Mouse (Mus musculus): ENCODE data around the gene Gm10770. TPM values are rescaled to one million over a fixed set of nuclear protein-coding genes. Genes with fewer than 3 reads are reported as not detected.
A peak's percentile ranks its signal among the peaks of the same experiment; 100 is the strongest.
"Not testable (repeated sequence)": the region's sequence is repeated elsewhere in the genome, so short reads cannot be mapped to it uniquely, and the experiment has no call there.

Gene Gm10770
- not detected in 2 replicates for polyA plus RNA-seq (2012; rRNA removed)

GRCm38 (mm10) chr2:150179579-150179978, at the start of gene Gm10770:
Gene Gm10770, minus strand, starts transcription at chr2:150179679.
- H3K27ac ChIP-seq (ENCODE audit: insufficient read depth, low read length); H3K4me3 ChIP-seq (replicated peaks; ENCODE audit: insufficient read depth, low read depth, low read length); DNase-seq; H3K4me1 ChIP-seq (ENCODE audit: control insufficient read depth, insufficient read depth, low read length); H3K27me3 ChIP-seq (ENCODE audit: control insufficient read depth, insufficient read depth, low read length): not testable (repeated sequence)
- WGBS: 79% methylated on average over 4 of the region's 4 CpGs

DNA sequence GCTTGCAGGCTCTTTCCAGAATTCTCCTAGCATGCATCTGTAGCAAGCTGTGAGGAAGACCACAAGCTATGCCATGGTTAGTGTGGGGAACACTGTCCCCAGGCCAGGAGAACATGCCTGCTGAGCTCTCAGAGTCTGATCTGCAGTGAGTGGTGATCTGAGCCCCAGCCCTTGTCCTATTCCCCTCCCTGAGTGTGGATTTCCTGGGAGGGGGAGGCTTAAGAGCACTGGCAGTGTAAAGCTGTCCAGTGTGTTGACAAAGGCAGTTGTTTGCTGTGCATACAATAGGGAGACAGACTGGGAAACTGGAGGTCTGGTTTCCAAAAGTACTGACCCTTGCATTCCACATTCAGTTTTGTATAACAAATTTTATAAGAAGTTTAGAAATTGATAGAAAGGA, 43.8 kb upstream of the Gm10770 start:
- H3K4me3 ChIP-seq (replicated peaks; ENCODE audit: insufficient read depth, low read depth, low read length): not testable (repeated sequence)

DNA sequence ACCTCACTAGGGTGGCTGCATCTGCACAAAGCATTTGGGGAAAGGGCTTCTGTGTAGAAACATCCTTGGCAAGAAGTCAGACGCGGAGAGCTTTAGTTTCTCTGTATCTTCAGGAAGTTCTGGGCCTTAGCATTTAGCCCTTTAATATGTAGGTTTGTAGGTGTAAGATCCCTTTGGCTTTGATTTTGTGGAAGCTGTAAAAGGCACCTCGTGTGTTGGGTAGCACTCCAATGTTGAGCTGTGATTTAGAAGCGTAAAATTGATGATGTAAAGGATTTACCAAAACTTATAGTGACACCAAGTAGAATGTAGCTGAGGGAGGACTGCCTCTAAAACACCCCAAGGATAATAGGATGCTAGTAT, 38.9 kb upstream of the Gm10770 start:
- WGBS: 21% methylated on average over 4 of the region's 4 CpGs

More for the DNA sequence above, 43.8 kb upstream of the Gm10770 start:
- H3K4me1 ChIP-seq (ENCODE audit: control insufficient read depth, insufficient read depth, low read length); DNase-seq; H3K27me3 ChIP-seq (ENCODE audit: control insufficient read depth, insufficient read depth, low read length); H3K27ac ChIP-seq (ENCODE audit: insufficient read depth, low read length): not testable (repeated sequence)

DNA sequence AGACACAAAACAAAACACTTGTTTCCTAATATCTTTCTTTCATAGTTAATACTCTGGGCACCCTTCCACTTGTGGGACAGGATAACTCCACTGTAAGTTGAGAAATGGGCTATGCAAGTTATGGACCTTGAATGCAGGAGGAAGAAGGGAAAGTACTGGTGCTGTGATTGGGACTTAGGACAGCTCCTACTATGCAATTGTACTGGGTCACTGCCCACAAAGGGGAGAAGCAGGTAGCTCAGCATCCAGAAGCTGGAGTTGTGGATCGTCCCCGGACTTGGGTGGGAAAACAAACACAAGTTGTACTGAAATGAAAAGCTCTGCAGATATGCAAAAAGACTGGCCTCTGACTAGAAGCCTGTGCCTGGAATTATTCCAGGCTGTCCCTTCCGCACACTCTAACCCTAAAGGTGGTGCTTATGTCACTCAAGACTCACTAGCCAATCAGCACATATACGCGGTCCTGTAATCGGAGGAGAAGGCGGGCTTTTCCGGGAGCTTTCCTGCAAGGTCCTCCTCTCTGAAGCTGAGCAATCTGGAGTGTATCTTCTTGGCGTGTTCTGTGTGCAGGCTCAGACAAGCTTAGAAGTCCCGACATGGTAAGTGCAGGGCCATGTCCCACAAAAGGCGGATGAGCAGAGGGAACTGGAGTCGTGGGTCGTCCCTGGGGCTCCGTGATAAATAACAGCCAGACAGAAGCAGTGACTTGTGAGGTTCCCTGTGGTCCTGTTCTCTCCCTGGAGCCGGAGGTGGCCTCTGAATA, 38.3 kb upstream of the Gm10770 start, which contains the start of gene Zfp937:
Gene Zfp937, plus strand, starts transcription at position 474 of the 763 bp plus-strand sequence.
- H3K27me3 ChIP-seq (ENCODE audit: control insufficient read depth, insufficient read depth, low read length): not testable (repeated sequence)

More for the DNA sequence above, 38.9 kb upstream of the Gm10770 start:
- not testable (repeated sequence) for H3K27ac ChIP-seq (ENCODE audit: insufficient read depth, low read length); H3K4me1 ChIP-seq (ENCODE audit: control insufficient read depth, insufficient read depth, low read length); DNase-seq; H3K27me3 ChIP-seq (ENCODE audit: control insufficient read depth, insufficient read depth, low read length)
- peak overlapping the region; percentile 47 for H3K4me3 ChIP-seq (replicated peaks; ENCODE audit: insufficient read depth, low read depth, low read length)

GRCm38 (mm10) chr2:150181570-150181999, 2.1 kb upstream of the Gm10770 start, which contains the start of gene Gm14139:
Gene Gm14139, plus strand, starts transcription at chr2:150181755.
- H3K4me3 ChIP-seq (replicated peaks; ENCODE audit: insufficient read depth, low read depth, low read length); DNase-seq; H3K4me1 ChIP-seq (ENCODE audit: control insufficient read depth, insufficient read depth, low read length); H3K27me3 ChIP-seq (ENCODE audit: control insufficient read depth, insufficient read depth, low read length); H3K27ac ChIP-seq (ENCODE audit: insufficient read depth, low read length): not testable (repeated sequence)
- 76% methylated on average over 7 of the region's 7 CpGs for WGBS

More for the DNA sequence above, 38.3 kb upstream of the Gm10770 start, which contains the start of gene Zfp937:
- H3K4me3 ChIP-seq (replicated peaks; ENCODE audit: insufficient read depth, low read depth, low read length): peak within 1 kb of the TSS; percentile 53
- DNase-seq: peak; percentile 84 to 88
- H3K4me1 ChIP-seq (ENCODE audit: control insufficient read depth, insufficient read depth, low read length); H3K27ac ChIP-seq (ENCODE audit: insufficient read depth, low read length): not testable (repeated sequence)
- 2% methylated on average over 15 of the region's 15 CpGs for WGBS

DNA sequence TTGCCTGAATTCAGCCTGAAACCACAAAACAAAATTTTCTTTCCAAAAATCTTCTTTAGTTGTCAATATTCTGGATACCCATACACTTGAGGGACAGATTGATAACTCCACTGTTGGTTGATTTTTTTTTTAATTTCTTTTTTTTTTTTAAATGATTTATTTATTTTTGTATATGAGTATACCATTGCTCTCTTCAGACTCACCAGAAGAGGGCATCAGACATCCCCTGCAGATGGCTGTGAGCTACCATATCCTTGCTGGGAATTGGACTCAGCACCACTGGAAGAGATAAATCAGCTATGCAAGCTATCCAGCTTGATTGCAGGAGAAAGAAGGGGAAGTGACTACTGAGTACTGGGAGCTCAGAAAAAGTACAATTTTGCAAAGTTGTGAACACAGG, 1.6 kb upstream of the Gm10770 start:
- DNase-seq; H3K4me3 ChIP-seq (replicated peaks; ENCODE audit: insufficient read depth, low read depth, low read length); H3K27ac ChIP-seq (ENCODE audit: insufficient read depth, low read length); H3K4me1 ChIP-seq (ENCODE audit: control insufficient read depth, insufficient read depth, low read length); H3K27me3 ChIP-seq (ENCODE audit: control insufficient read depth, insufficient read depth, low read length): not testable (repeated sequence)

DNA sequence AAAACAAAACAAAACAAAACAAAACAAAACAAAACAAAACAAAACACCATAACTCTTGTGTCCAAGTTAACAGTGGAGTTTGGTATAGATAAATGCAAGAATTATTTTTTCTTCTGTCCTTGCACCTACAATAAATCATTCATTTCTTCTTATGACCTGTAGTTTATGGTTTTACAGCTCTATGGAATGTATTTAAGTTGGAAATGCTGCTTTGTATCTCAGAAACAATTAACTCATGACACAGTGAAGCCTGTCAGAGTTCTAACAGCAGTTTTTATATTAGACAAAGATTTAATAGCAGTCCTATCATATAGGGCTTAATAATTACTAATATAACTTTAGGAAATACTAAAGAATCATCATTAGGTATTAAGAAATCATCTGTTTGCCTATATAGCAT, 5.6 kb downstream of the Gm10770 start:
- Histone ChIP-seq H3K4me1 (ENCODE audit: control insufficient read depth, insufficient read depth, low read length) (no peaks in the 10 kb centered on the region), H3K27me3 (ENCODE audit: control insufficient read depth, insufficient read depth, low read length) (no peaks in the 10 kb centered on the region), H3K27ac (ENCODE audit: insufficient read depth, low read length) (no peak overlapping the region), H3K4me3 (replicated peaks; ENCODE audit: insufficient read depth, low read depth, low read length) (no peak overlapping the region)
- TF ChIP-seq CTCF (IDR thresholded peaks at IDR 0.05; ENCODE audit: borderline replicate concordance, insufficient read depth, low read depth, low read length) (no peak), POLR2A (IDR thresholded peaks at IDR 0.05; ENCODE audit: borderline replicate concordance, insufficient read depth, low read length) (no peak)
- DNase-seq: no peak

DNA sequence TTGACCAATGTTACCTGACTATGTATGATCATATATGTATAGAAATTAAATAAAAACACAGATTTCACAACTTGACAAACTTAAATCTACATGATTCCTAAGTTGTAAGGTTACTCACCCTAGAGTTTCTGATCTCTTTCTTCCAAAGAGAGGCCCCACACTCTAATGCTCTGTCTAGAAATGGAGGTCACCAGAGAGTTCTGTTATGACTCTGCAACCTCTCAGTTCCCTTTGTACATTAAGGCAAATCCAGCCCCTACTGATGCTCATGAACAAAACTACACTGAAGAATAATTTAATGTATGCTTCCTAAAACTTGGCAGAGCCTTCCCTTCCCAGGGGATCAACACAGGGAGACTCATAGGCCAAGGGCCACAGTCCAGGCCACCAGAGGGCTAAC, 12.8 kb downstream of the Gm10770 start:
- no peak overlapping the region for H3K27ac ChIP-seq (ENCODE audit: insufficient read depth, low read length)
- TF ChIP-seq CTCF (IDR thresholded peaks at IDR 0.05; ENCODE audit: borderline replicate concordance, insufficient read depth, low read depth, low read length) (no peak), POLR2A (IDR thresholded peaks at IDR 0.05; ENCODE audit: borderline replicate concordance, insufficient read depth, low read length) (no peak)
- no peak for DNase-seq
- no peaks in the 10 kb centered on the region for H3K27me3 ChIP-seq (ENCODE audit: control insufficient read depth, insufficient read depth, low read length)
- H3K4me1 ChIP-seq (ENCODE audit: control insufficient read depth, insufficient read depth, low read length): no peaks in the 10 kb centered on the region
- H3K4me3 ChIP-seq (replicated peaks; ENCODE audit: insufficient read depth, low read depth, low read length): no peak overlapping the region

DNA sequence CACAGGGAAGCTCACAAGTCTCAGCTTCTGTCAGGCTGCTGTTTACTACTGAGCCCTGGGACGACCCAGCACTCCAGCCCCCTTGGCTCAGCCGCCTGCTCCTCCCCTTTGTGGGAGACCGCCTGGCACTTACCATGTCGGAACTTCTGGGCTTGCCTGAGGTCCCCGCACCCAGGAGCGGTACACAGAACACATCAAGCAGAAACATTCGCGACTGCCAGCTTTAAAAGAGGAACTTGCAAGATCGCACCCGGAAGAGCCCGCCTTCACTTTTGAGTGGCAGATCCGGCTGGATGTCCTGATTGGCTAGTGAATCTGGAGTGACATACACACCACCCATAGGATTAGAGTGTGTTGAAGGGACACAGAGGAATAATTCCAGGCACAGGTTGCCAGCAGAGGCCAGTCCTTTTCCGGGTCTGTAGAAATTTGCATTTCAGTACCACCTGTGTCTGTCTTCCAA, 43.0 kb downstream of the Gm10770 start, which contains the start of gene Zfp120:
Gene Zfp120, minus strand, starts transcription at position 274 of the 463 bp plus-strand sequence.
- Histone ChIP-seq H3K4me1 (ENCODE audit: control insufficient read depth, insufficient read depth, low read length) (no peaks in the 10 kb centered on the region; the same call in 1 of the 2 replicates), H3K4me3 (replicated peaks; ENCODE audit: insufficient read depth, low read depth, low read length) (peak within 1 kb of the TSS; percentile 99), H3K27ac (ENCODE audit: insufficient read depth, low read length) (peak within 1 kb of the TSS; percentile 45), H3K27me3 (ENCODE audit: control insufficient read depth, insufficient read depth, low read length) (no peaks in the 10 kb centered on the region)
- 2% methylated on average over 13 of the region's 13 CpGs for WGBS
- peak; percentile 85 to 91 for DNase-seq
- TF ChIP-seq POLR2A (IDR thresholded peaks at IDR 0.05; ENCODE audit: borderline replicate concordance, insufficient read depth, low read length) (peak; percentile 33; the same call in 1 of the 2 replicates), CTCF (IDR thresholded peaks at IDR 0.05; ENCODE audit: borderline replicate concordance, insufficient read depth, low read depth, low read length) (no peak)

Measured in cerebellum, adult 2 months (tissue).